Mouse (Mus musculus) hindlimb bud, embryonic 11.5 days (tissue): ENCODE measurements around the gene Ccdc65.
"Not testable (repeated sequence)": the region's sequence is repeated elsewhere in the genome, so short reads cannot be mapped to it uniquely, and the experiment has no call there.

Experiments
- DNase-seq: peaks from one replicate; pipeline ENCODE4 v3.0.0-alpha.2; 2012; ENCODE audit warnings: low read depth, low spot score; ENCODE audit errors: extremely low spot score

Gene Ccdc65

DNA sequence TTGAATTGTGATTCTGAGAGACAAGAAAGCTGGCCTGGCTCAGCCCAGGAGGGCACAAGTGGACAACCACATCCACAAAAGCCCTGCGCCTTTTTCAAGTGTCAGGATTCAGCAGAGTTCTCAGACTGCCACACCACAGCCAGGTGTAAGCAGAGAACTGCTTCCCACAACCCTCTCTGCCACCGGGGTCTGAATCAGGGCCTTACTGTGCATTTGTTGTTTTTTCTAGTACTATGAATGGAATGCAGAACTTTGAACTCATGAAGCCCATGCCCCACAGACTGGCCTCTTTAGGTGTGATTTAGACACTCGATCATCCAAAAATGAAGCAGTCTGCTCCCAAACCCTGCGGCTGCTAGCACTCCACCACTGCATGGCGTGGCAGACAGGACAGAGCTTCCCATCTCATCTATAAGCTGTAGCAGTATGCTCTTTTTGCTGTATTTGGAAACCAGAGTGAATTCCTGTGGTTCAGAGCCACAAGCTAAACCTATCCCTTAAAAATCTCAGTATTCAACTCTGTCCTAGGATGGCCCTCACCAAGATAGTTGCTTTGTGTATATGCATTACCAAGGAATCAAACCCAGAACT is 26.1 kb downstream of the Ccdc65 start:
- no peak for DNase-seq

DNA sequence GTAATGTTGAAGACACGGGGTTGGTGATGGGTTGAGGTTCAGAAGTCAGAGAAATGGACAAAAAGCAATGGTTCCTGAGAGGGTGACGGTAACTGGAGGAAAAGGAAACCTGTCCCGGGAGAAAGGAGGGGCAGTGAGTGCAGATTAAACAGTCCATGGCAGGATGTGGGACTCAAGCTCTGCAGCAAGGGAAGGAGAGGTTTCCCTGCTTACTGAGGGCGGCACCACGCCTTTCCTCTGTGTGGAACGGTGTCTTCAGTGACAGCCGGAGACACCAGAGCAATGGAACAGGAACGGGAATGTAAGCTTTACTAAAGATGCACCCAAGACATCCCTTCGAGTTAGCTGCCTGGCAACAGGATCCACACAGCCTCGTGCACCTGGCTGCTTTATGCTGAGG is 28.5 kb downstream of the Ccdc65 start:
- no peak for DNase-seq

DNA sequence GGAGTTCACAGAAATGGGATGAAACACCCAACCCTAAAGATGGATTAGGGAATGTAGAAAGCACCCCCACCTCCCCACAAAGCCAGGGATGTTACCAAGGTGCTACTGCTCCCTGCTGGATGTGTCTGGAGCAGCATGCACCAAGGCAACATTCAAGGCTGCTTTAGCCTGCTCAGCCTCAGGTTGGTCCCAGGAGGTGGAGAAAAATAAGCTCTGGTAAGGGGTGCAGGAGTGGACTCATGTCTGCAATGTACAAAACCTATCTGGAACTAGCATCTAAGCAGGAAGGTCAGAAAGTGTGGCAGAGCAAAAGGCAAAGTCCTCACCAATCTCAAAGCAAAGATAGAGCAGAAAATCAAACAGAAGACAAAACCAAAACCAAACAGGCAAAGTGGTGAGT is 29.9 kb downstream of the Ccdc65 start:
- DNase-seq, result no peak

DNA sequence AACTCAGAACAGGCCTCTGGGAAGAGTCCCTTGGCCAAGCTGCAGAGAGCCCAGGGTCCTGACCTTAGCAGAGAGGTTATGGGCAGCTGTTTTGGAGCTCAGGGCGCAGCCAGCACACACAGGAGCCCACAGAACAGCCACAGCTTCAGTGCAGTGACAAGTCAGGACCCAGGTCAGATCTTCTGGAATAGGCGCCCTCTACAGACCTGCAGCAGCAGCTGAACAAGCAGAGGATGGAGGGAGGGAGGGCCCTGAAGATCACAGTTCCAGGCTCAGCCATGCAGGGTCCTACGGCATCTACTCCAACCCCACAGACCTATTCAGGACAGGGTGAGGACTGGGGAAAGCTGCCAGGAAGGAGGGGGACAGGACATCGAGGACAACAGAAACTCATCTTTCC is 30.8 kb downstream of the Ccdc65 start:
- DNase-seq, result no peak

DNA sequence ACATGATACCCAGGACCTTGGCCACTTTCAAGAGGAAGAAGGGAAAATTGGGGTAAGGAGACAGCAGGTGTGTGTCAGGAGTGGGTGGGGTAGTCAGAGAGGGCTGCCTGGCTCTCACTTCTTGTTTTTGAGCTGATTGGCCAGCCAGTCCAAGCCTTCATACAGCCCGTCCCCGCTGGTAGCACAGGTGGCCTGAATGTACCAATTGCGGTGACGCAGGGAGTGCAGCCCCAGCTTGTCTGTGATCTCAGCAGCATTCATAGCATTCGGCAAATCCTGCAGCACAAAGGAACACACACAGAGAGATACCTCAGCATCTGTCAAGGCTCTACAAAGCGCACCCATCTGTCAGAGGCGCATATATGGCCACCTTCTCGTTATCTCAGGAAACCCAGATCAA is 32.2 kb downstream of the Ccdc65 start:
- no peak for DNase-seq

DNA sequence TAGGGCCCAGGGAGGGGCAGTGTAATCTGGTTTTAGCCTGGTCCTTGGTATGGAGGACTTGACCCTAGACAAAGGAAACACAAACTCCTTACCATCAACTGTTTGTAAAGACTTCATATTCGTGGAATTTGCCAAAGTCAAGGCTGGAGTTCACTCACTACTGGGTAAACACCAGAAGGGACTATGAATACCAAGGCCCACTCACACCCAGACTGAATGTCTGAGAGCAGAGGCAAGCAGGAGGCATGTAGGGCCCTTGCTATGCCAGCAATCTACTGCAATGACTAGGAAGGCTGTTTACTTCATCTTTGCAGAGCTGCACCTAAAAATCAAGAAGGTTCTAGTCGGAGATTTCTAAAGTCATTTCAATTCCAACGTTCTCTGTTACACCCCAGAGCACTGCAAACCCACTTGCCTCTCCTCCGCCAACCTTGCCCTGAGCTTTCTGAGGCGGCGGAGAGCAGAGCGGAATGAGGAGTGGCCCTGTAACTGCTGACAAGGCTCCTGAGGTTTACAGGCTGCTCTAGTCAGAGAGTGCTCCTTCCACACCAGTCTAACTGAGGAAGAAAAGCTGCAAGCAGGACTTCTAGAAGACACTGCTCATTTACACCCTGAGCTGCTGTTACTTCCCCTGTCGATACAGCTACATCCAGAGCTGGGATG is 34.9 kb downstream of the Ccdc65 start:
- DNase-seq, result no peak

DNA sequence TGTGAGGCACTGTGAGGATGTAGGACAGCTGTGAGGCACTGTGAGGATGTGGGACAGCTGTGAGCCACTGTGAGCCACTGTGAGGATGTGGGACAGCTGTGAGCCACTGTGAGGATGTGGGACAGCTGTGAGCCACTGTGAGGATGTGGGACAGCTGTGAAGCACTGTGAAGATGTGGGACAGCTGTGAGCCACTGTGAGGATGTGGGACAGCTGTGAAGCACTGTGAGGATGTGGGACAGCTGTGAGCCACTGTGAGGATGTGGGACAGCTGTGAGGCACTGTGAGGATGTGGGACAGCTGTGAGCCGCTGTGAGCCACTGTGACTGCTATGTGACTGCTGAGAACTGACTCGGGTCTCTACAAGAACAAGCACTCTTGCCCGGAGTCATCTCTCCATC is 35.9 kb downstream of the Ccdc65 start:
- not testable (repeated sequence) for DNase-seq

DNA sequence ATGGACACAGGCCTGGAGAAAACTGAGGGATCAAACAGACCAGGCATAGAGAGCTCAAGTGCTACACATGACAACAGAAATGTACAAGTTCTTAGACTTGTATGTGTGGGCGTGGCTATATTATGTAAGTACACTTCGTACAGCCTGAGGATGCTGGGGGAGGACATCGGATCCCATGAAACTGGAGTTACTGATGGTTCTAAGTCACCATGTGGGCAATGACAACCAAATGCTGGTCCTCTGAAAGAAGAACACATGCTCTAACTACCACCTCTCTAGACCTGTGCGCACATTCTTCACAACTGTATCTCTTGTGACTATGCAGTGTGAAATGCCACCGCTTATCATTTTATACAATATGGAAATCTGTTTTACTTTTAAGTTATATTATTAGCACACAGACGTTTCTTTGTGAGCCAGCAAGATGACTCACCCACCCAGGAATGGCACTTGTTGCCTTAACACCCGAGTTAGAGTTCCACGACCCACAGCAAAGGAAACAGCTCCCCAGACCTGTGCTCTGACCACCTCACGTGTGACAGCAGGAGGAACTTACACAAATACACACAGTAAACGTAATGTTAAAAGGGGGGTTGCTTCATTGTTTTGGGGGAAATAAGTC is 38.4 kb downstream of the Ccdc65 start:
- DNase-seq, result no peak

DNA sequence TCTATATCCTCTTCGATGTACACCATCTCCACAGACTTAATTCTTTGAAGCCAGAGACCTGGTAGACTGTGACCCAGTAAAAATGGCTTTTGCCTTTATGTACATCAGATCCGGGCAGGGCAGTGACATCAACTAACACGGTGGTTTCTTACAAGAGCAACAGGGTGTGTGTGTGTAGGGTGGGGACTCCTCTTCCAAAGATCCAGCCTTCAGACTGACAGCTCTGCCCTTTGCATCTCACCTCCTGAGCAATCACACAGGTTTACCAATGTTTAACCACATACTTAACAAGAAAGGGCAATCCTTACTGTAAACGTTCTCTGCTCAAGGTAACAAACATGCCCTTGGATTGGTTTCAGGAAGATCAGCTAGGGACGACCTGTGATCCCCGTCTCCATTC is 39.3 kb downstream of the Ccdc65 start:
- DNase-seq, result no peak

DNA sequence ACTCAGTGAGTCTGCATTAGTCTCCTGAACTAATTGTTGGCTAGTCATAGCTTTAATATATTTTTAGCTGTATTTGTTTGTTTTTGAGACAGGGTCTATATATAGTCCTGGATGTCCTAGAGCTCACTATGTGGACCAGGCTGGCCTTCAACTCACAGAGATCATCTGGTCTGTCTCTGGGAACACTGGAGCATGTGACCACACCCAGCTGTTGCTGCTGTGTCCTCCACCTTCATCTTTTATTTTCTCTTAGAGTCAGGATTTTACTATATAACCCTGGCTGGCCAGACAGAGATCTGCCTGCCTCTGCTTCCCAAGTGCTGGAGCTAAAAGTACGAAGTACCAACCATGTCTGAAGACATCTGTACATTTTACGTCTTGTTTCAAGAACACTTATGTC is 41.1 kb downstream of the Ccdc65 start:
- no peak for DNase-seq

DNA sequence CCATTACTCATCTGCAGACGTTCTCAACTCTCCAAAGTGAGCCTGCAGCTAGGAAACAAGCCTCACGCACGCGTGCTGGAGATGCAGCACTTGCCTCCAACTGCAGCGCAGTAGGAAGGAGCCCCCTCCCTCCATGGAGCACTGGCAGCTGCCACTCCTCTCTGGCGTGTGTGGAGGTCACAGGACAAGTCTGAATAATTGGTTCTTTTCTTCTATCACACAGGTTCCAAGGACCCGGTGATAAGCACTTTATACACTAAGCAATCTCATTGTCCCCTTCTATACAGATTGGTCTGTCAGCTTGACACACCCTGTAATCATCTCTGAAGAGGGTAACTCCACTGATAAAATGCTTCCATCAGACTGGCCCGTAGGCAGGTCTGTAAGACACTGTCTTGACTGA is 45.0 kb downstream of the Ccdc65 start:
- no peak for DNase-seq

DNA sequence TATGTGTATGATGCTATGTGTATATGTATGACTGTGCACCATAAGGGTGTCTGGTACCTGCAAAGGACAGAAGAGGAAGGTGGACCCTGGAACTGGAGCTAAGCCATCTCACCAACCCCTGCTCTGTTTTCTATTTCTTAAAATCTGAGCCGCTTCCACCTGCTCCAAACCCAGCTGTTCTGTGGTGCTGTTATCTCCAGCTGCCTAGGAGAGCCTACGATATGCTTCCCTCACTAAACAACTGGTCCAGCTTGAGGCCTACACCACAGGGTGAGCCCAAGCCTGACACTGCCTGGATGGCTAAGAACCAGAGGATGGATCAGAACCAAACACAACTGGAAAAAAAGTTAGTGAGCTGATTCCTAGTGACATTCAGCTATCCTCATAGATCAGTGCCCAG is 46.1 kb downstream of the Ccdc65 start:
- no peak for DNase-seq

DNA sequence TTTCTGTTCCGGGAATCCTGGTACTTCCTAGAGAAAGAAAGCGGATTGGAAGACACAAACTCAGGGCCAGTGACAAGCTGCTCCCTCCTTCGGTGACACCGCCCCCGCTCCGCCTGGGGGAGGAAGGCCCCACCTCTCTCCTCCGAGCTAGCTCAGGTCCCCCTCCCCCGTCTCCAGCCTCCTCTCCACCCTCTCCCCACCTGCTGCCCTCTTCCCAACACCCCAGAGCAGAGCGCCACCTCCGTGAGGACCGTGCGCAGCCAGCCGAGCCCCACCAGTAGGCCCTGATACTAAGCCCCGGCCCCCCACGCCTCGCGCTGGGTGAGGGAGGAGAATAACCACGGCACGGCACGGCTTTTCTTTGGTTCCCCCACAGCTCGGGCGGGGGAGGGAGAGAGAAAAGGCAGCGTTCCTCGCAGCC is 54.2 kb downstream of the Ccdc65 start:
- no peak for DNase-seq

DNA sequence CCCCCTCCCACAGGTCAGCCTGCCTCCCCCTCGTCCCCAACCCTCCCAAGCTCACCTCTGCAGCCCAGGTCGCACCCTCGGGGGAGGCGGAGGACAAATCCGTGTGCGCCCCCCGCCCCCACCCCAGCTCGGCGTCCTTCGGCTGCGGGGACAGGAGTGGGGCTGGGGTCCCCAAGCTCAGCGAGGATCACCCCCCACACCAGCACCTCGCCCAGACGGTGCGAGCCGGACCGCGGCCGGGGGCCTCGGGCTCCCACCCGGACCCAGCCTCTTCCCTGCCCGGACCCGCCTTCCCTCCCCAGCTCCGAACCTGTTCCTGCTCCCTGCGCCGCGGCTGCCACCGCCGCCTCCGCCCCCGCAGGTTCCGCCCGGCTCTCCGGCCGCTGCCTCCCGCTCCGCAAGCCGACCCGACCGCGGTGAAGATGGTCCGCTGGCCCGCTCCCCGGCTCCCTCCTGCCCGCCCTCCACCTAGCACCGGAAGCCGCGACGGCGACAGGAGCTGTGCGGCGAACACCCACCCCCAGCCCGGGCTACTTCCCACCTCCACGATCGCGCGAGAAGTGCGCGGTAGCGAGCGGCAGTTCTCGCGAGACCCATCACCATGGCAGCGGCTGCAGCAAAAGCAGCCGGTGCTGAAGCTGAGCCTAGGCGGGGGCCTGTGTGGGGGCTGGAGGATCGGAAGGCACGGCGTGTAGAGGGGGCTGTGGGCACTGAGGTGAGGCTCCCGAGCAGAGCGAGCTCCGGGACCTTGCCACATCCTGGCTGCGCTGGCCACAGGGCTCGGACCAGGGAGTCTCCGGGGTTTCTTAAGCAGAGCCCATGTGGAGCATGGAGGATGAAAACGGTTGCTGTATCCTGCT is 54.9 kb downstream of the Ccdc65 start, which contains the start of gene Arf3:
Gene Arf3 (minus strand): TSS at position 545 of the 860 bp plus-strand sequence.
- peak; percentile 82 for DNase-seq

DNA sequence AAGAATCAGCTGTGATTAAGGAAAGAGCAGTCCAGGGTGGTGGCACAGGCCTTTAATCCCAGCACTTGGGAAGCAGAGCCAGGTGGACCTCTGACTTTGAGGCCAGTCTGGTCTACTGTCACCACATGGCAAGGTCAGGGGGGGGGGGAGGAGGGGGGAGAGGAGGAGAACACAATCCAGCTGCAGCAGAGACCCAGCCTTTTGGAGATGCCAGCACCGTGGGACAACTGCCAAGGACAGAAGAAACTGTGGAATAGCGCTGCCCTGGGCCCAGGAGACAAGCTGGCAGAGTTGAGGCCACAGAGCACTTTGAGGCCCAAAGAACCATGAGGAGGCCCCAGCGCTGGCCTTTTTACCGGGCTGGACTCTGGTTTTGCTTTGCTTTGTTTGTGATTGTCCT is 57.9 kb downstream of the Ccdc65 start:
- no peak for DNase-seq

DNA sequence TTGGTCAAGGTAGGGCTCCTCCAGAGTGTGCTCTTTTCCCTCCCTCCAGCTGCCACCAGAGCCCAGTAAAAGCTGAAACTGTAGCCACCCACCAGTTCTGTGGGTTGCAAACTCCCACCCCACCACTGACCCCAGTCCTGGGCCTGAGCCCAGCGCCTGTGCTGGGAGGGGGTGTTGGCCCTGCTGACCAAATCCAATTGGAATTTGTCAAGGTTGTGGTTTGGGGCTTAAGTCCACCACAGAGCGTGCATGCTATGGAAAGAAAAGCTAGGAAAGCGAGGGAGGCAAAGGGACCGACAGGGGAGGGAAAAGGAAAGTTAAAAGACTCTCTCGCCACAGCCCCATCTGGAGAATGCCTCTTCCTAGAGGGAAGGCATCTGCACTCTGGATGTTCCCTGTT is 60.3 kb downstream of the Ccdc65 start:
- no peak for DNase-seq

DNA sequence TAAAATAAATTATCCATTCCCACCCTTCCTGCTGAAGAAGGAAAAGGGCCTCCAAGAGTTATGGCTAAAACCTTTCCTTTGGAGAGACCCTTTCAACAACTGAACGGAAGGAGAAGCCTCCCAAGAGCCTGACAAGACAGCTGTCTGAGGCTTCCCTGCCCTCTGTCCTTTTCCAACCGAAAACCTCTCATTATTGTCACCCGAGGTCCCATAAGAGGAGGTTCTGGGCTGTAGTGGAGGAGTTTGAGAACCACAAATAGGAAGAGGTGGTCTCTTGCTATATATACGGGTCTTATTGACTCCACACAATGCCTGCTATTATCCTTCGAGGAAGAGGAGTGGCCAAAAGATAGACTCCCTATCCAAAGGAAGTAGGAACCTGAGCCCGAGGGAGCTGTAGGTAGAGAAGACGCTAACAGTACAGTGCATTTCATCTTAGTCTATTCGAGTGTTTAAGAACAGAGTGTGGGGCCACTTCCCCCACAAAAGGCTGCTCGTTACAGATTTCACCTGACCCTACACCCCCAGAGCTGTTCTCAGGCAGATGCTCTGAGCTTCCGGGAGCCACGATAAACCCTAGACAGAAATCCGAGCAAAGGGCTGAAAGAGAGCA is 63.9 kb downstream of the Ccdc65 start:
- DNase-seq, result no peak

DNA sequence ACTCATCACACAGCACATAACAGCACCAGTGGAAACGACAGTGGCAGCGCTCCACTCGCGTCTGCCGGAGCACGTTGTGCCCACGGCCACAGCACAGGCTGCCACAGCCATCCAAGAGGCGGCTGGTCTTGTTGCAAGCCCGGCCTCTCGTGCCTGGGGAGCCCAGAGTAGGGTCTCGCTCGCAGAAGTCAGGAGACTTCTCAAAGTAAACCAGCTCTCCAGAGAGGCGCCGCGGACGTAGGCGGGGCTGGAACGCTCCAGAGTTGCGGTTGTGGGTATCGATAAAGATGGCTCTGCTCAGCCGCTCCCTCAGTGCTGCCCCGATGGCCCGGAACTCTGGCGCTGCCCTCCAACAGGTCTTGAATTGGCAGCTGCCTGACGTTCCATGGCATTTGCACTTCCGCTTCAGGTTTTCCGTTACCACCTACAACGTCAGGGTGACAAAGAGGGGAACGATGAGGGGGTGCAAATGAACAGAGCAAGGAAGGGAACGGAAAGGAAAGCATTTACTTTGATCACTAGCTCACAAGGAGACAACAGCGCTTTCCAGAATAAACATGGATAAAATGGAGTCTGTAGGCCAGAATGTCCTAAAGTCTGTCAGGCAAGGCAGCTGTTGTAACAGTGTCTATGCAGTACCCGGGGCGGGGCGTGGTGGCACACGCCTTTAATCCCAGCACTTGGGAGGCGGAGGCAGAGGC is 64.7 kb downstream of the Ccdc65 start:
- DNase-seq, result no peak
